Mouse (Mus musculus): ENCODE measurements around the gene Lrsam1. TPM values are rescaled to one million over a fixed set of nuclear protein-coding genes. Genes with fewer than 3 reads are reported as not detected.
"Not testable (repeated sequence)": the region's sequence is repeated elsewhere in the genome, so short reads cannot be mapped to it uniquely, and the experiment has no call there.

Gene Lrsam1
- total RNA-seq (2014; rRNA removed; ENCODE audit: low replicate concordance) (5.9 and 12.0 TPM in 2 replicates), polyA plus RNA-seq (2015; fragmentation: Nextera tagmentation; extraction: Ambion mirVana) (5.4 and 5.6 TPM in 2 replicates)

- WGBS: 3% methylated on average over 55 of the region's 55 CpGs
- peak within 1 kb of the TSS; percentile 74 for H3K9ac ChIP-seq (replicated peaks; ENCODE audit: low read depth, low read length)
- H3K4me3 ChIP-seq (ENCODE audit: low read depth, low read length): peak within 1 kb of the TSS; percentile 55
- H3K27me3 ChIP-seq (ENCODE audit: control insufficient read depth, insufficient read depth, low read length): no peaks in the 10 kb centered on the region
- ATAC-seq (ENCODE audit: insufficient read depth, low read depth) (peak; percentile 94), DNase-seq (ENCODE audit: low spot score) (peak; percentile 87)
- H3K4me1 ChIP-seq (ENCODE audit: control insufficient read depth, insufficient read depth): peaks cover 19% of the 10 kb centered on the region
- TF ChIP-seq EP300 (IDR thresholded peaks at IDR 0.05; ENCODE audit: low read depth) (peak; percentile 96), CTCF (IDR thresholded peaks at IDR 0.05; ENCODE audit: low read depth) (no peak)
- peaks cover 34% of the 10 kb centered on the region for H3K36me3 ChIP-seq (replicated peaks; ENCODE audit: control insufficient read depth, insufficient read depth, low read length)
- no peaks in the 10 kb centered on the region for H3K9me3 ChIP-seq (replicated peaks; ENCODE audit: control insufficient read depth, low read length)
- peak within 1 kb of the TSS; percentile 88 for H3K27ac ChIP-seq (ENCODE audit: low read depth)
- H3K4me2 ChIP-seq (ENCODE audit: low read depth, low read length): peak within 1 kb of the TSS; percentile 71
Observed at GRCm38 (mm10) chr2:32961192-32961995, at the start of gene Lrsam1, which contains the start of gene Rpl12. Lrsam1 (minus strand) TSS chr2:32961614. Rpl12 (plus strand) TSS chr2:32961559.

- H3K4me3 ChIP-seq (ENCODE audit: low read depth, low read length); H3K27ac ChIP-seq (ENCODE audit: low read depth); H3K9me3 ChIP-seq (replicated peaks; ENCODE audit: control insufficient read depth, low read length); H3K4me1 ChIP-seq (ENCODE audit: control insufficient read depth, insufficient read depth); H3K27me3 ChIP-seq (ENCODE audit: control insufficient read depth, insufficient read depth, low read length); ATAC-seq (ENCODE audit: insufficient read depth, low read depth); H3K9ac ChIP-seq (replicated peaks; ENCODE audit: low read depth, low read length); DNase-seq (ENCODE audit: low spot score); H3K4me2 ChIP-seq (ENCODE audit: low read depth, low read length): not testable (repeated sequence)
- H3K36me3 ChIP-seq (replicated peaks; ENCODE audit: control insufficient read depth, insufficient read depth, low read length): 0 out of 2 replicates have a peak, but pooled peaks cover 10% of the 10 kb centered on the region
- 84% methylated on average over 4 of the region's 4 CpGs for WGBS
- peak; percentile 7; the same call in 1 of the 2 replicates for TF ChIP-seq CTCF (IDR thresholded peaks at IDR 0.05; ENCODE audit: low read depth)
Observed at GRCm38 (mm10) chr2:33009055-33009454, 47.6 kb upstream of the Lrsam1 start.

- Histone ChIP-seq H3K27ac (ENCODE audit: low read depth) (no peak overlapping the region), H3K4me3 (ENCODE audit: low read depth, low read length) (no peak overlapping the region), H3K27me3 (ENCODE audit: control insufficient read depth, insufficient read depth, low read length) (no peaks in the 10 kb centered on the region), H3K4me2 (ENCODE audit: low read depth, low read length) (no peak overlapping the region), H3K36me3 (replicated peaks; ENCODE audit: control insufficient read depth, insufficient read depth, low read length) (0 out of 2 replicates have a peak, but pooled peaks cover 10% of the 10 kb centered on the region), H3K9me3 (replicated peaks; ENCODE audit: control insufficient read depth, low read length) (no peaks in the 10 kb centered on the region), H3K9ac (replicated peaks; ENCODE audit: low read depth, low read length) (no peak overlapping the region), H3K4me1 (ENCODE audit: control insufficient read depth, insufficient read depth) (no peaks in the 10 kb centered on the region)
- TF ChIP-seq CTCF (IDR thresholded peaks at IDR 0.05; ENCODE audit: low read depth) (no peak), EP300 (IDR thresholded peaks at IDR 0.05; ENCODE audit: low read depth) (no peak)
- no peak for DNase-seq (ENCODE audit: low spot score)
- WGBS: 30% methylated on average over 5 of the region's 5 CpGs
- ATAC-seq (ENCODE audit: insufficient read depth, low read depth): no peak
Observed at GRCm38 (mm10) chr2:33005041-33005440, 43.6 kb upstream of the Lrsam1 start.

GRCm38 (mm10) chr2:33002144-33002543, 40.7 kb upstream of the Lrsam1 start:
- H3K4me2 ChIP-seq (ENCODE audit: low read depth, low read length): no peak overlapping the region
- no peak overlapping the region for H3K27ac ChIP-seq (ENCODE audit: low read depth)
- H3K36me3 ChIP-seq (replicated peaks; ENCODE audit: control insufficient read depth, insufficient read depth, low read length): 0 out of 2 replicates have a peak, but pooled peaks cover 10% of the 10 kb centered on the region
- no peaks in the 10 kb centered on the region for H3K9me3 ChIP-seq (replicated peaks; ENCODE audit: control insufficient read depth, low read length)
- H3K4me3 ChIP-seq (ENCODE audit: low read depth, low read length): no peak overlapping the region
- no peaks in the 10 kb centered on the region for H3K27me3 ChIP-seq (ENCODE audit: control insufficient read depth, insufficient read depth, low read length)
- ATAC-seq (ENCODE audit: insufficient read depth, low read depth) (no peak), DNase-seq (ENCODE audit: low spot score) (no peak)
- TF ChIP-seq EP300 (IDR thresholded peaks at IDR 0.05; ENCODE audit: low read depth) (no peak), CTCF (IDR thresholded peaks at IDR 0.05; ENCODE audit: low read depth) (no peak)
- 75% methylated on average over 7 of the region's 7 CpGs for WGBS
- H3K4me1 ChIP-seq (ENCODE audit: control insufficient read depth, insufficient read depth): no peaks in the 10 kb centered on the region
- H3K9ac ChIP-seq (replicated peaks; ENCODE audit: low read depth, low read length): no peak overlapping the region

DNA sequence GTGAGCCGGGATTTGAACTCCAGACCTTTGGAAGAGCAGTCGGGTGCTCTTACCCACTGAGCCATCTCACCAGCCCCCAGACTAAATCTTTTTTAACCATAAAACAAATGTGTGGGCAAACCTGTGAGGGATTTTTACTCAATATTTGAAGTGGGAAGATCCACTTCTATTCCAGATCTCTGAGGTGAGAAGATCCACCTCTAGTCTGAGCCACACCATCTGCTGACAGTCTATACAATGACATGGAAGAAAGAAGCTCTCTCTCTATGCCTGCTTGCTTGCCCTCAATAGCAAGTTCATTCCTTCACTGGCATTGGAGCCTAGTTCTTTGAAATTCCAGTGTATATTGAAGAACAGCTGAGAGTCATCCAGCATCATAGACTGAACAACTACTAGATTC, 38.3 kb upstream of the Lrsam1 start:
- Histone ChIP-seq H3K27me3 (ENCODE audit: control insufficient read depth, insufficient read depth, low read length) (no peaks in the 10 kb centered on the region), H3K36me3 (replicated peaks; ENCODE audit: control insufficient read depth, insufficient read depth, low read length) (no peaks in the 10 kb centered on the region), H3K4me1 (ENCODE audit: control insufficient read depth, insufficient read depth) (no peaks in the 10 kb centered on the region), H3K4me2 (ENCODE audit: low read depth, low read length) (no peak overlapping the region), H3K9ac (replicated peaks; ENCODE audit: low read depth, low read length) (no peak overlapping the region), H3K9me3 (replicated peaks; ENCODE audit: control insufficient read depth, low read length) (no peaks in the 10 kb centered on the region), H3K27ac (ENCODE audit: low read depth) (no peak overlapping the region), H3K4me3 (ENCODE audit: low read depth, low read length) (no peak overlapping the region)
- DNase-seq (ENCODE audit: low spot score) (no peak), ATAC-seq (ENCODE audit: insufficient read depth, low read depth) (no peak)
- 84% methylated on average over 2 of the region's 2 CpGs for WGBS
- TF ChIP-seq CTCF (IDR thresholded peaks at IDR 0.05; ENCODE audit: low read depth) (no peak), EP300 (IDR thresholded peaks at IDR 0.05; ENCODE audit: low read depth) (no peak)

Measured in heart, postnatal 0 days (tissue).